Comparison of ENCODE assay signal across 11 mouse cellular contexts in genomic region chr17:43669145-43669695, GRCm38 (mm10). TPM values are rescaled to one million over a fixed set of nuclear protein-coding genes. Genes with fewer than 3 reads are reported as not detected.
A peak's percentile ranks its signal among the peaks of the same experiment; 100 is the strongest.
DNase-seq lines count a peak whose midpoint lies in the region; ATAC-seq and TF ChIP-seq lines count a peak whose summit lies in the region.
"Had no signal": no experiment of that assay in that cellular context is flagged by ENCODE, and none has a peak within 500 bp of the region (broad histone marks: within the 10 kb centered on the region; RNA-seq: fewer than 3 reads in every experiment).

No protein-coding gene starts in this region.

- WGBS in hindbrain, embryonic 10.5 days: 77% methylated on average over 6 of the region's 6 CpGs
- WGBS in hindbrain, embryonic 11.5 days: 78% methylated on average over 6 of the region's 6 CpGs
- WGBS in stomach, postnatal 0 days: 49% methylated on average over 6 of the region's 6 CpGs

- H3K4me2 ChIP-seq in hindbrain, embryonic 11.5 days (replicated peaks; ENCODE audit: low read depth, low read length): no peak overlapping the region
- H3K4me2 ChIP-seq in stomach, postnatal 0 days (replicated peaks; ENCODE audit: low read depth): peak overlapping the region; percentile 27

- H3K27me3 ChIP-seq in hindbrain, embryonic 10.5 days (ENCODE audit: insufficient read depth, poor library complexity, severe bottlenecking): no peaks in the 10 kb centered on the region
- H3K27me3 ChIP-seq in hindbrain, embryonic 11.5 days (ENCODE audit: control insufficient read depth, insufficient read depth, low read length): no peaks in the 10 kb centered on the region
- H3K27me3 ChIP-seq in stomach, postnatal 0 days (ENCODE audit: control insufficient read depth, insufficient read depth, low read length): no peaks in the 10 kb centered on the region

- peaks cover 38% of the 10 kb centered on the region for H3K4me1 ChIP-seq in hindbrain, embryonic 10.5 days (replicated peaks)
- H3K4me1 ChIP-seq in hindbrain, embryonic 11.5 days (replicated peaks; ENCODE audit: control insufficient read depth, insufficient read depth, low read length): 0 out of 2 replicates have a peak, but pooled peaks cover 2% of the 10 kb centered on the region
- H3K4me1 ChIP-seq in stomach, postnatal 0 days (replicated peaks; ENCODE audit: control insufficient read depth, insufficient read depth): peaks cover 2% of the 10 kb centered on the region; the same call in 1 of the 2 replicates

- ATAC-seq in hindbrain, embryonic 11.5 days (ENCODE audit: low FRiP score): no peak
- no peak for ATAC-seq in stomach, postnatal 0 days (ENCODE audit: low FRiP score, low TSS enrichment)
- ATAC-seq in erythroid progenitor cell, adult 5-6 weeks (replicated peaks; ENCODE audit: low FRiP score, poor library complexity, severe bottlenecking): no peak

- H3K36me3 ChIP-seq in hindbrain, embryonic 10.5 days: no peaks in the 10 kb centered on the region
- no peaks in the 10 kb centered on the region for H3K36me3 ChIP-seq in hindbrain, embryonic 11.5 days (ENCODE audit: control insufficient read depth, insufficient read depth, low read length)
- no peaks in the 10 kb centered on the region for H3K36me3 ChIP-seq in stomach, postnatal 0 days (ENCODE audit: control insufficient read depth, insufficient read depth, low read length)

- no peaks in the 10 kb centered on the region for H3K9me3 ChIP-seq in hindbrain, embryonic 10.5 days
- H3K9me3 ChIP-seq in hindbrain, embryonic 11.5 days (ENCODE audit: control insufficient read depth, low read length): no peaks in the 10 kb centered on the region
- no peaks in the 10 kb centered on the region for H3K9me3 ChIP-seq in stomach, postnatal 0 days (ENCODE audit: control insufficient read depth, low read length)

- H3K27ac ChIP-seq in hindbrain, embryonic 10.5 days: no peak overlapping the region
- H3K27ac ChIP-seq in hindbrain, embryonic 11.5 days (ENCODE audit: low read depth, low read length): no peak overlapping the region
- H3K27ac ChIP-seq in stomach, postnatal 0 days (replicated peaks): no peak overlapping the region

- no peak for DNase-seq in hindbrain, embryonic 10.5 days (ENCODE audit: low spot score)
- DNase-seq in hindbrain, embryonic 11.5 days (ENCODE audit: low spot score): no peak
- DNase-seq in retina, postnatal 1 day: peak; percentile 16
- no peak for DNase-seq in retina, embryonic 14.5 days (ENCODE audit: low spot score)
- peak; percentile 26 for DNase-seq in heart, postnatal 4 days
- no peak for DNase-seq in stomach, postnatal 0 days (ENCODE audit: low spot score)
- no peak for DNase-seq in urinary bladder, postnatal 10 days (ENCODE audit: low spot score)

- H3K4me3 ChIP-seq in hindbrain, embryonic 10.5 days: peak overlapping the region; percentile 89
- H3K4me3 ChIP-seq in hindbrain, embryonic 11.5 days (ENCODE audit: low read depth, low read length): no peak overlapping the region
- H3K4me3 ChIP-seq in stomach, postnatal 0 days (ENCODE audit: low read depth, low read length): no peak overlapping the region

- no peak for TF ChIP-seq EP300 in stomach, postnatal 0 days (optimal IDR thresholded peaks at IDR 0.05)

- TF ChIP-seq CTCF in stomach, postnatal 0 days (IDR thresholded peaks at IDR 0.05; ENCODE audit: low read depth): no peak

- no peak overlapping the region for H3K9ac ChIP-seq in hindbrain, embryonic 11.5 days (ENCODE audit: low read depth, low read length)
- 0 out of 2 replicates have a peak overlapping the region, but pooled peaks have one; percentile 8 for H3K9ac ChIP-seq in stomach, postnatal 0 days (ENCODE audit: low read length)

RNA-seq across cellular contexts. Expression of gene Cyp39a1, which starts 2.0 kb away (rescaled TPM):
- polyA plus RNA-seq in hindbrain, embryonic 10.5 days (2016; fragmentation: Nextera tagmentation; extraction: Ambion mirVana): 28.2 and 37.9 TPM in 2 replicates
- polyA plus RNA-seq in hindbrain, embryonic 11.5 days (2014; fragmentation: Nextera tagmentation; extraction: Ambion mirVana): 28.9 and 30.9 TPM in 2 replicates
- 10 to 100 TPM; 17.4 to 18.9 TPM for total RNA-seq in heart, postnatal 4 days (2021)
- polyA plus RNA-seq in stomach, postnatal 0 days (2015; fragmentation: Nextera tagmentation; extraction: Ambion mirVana): 14.0 and 14.4 TPM in 2 replicates
- total RNA-seq in erythroid progenitor cell, adult 5-6 weeks (2015; ENCODE audit: low replicate concordance): 1.4 and 3.4 TPM in 2 replicates
- 0.13 TPM in 1 of 2 replicates, not detected in the other for total RNA-seq in erythroid progenitor cell, adult 5-6 weeks (2017; ENCODE audit: low replicate concordance)

RNA-seq across cellular contexts. Expression of gene Slc25a27, which starts 2.2 kb away (rescaled TPM):
- 39.0 and 49.7 TPM in 2 replicates for polyA plus RNA-seq in hindbrain, embryonic 10.5 days (2016; fragmentation: Nextera tagmentation; extraction: Ambion mirVana)
- polyA plus RNA-seq in hindbrain, embryonic 11.5 days (2014; fragmentation: Nextera tagmentation; extraction: Ambion mirVana): 36.8 and 43.2 TPM in 2 replicates
- total RNA-seq in heart, postnatal 4 days (2021): 1 to 10 TPM; 2.5 to 3.2 TPM
- polyA plus RNA-seq in stomach, postnatal 0 days (2015; fragmentation: Nextera tagmentation; extraction: Ambion mirVana): 5.9 and 7.5 TPM in 2 replicates
- not detected in 2 replicates for total RNA-seq in erythroid progenitor cell, adult 5-6 weeks (2015; ENCODE audit: low replicate concordance)
- total RNA-seq in erythroid progenitor cell, adult 5-6 weeks (2017; ENCODE audit: low replicate concordance): 0.13 TPM in 1 of 2 replicates, not detected in the other

RNA-seq across cellular contexts. Expression of gene Tdrd6, which starts 39.1 kb away (rescaled TPM):
- polyA plus RNA-seq in hindbrain, embryonic 10.5 days (2016; fragmentation: Nextera tagmentation; extraction: Ambion mirVana): 0.03 and 0.17 TPM in 2 replicates
- polyA plus RNA-seq in hindbrain, embryonic 11.5 days (2014; fragmentation: Nextera tagmentation; extraction: Ambion mirVana): 0.03 and 0.07 TPM in 2 replicates
- total RNA-seq in heart, postnatal 4 days (2021): under 1 TPM; 0.05 to 0.29 TPM
- 0.08 TPM in 1 of 2 replicates, not detected in the other for polyA plus RNA-seq in stomach, postnatal 0 days (2015; fragmentation: Nextera tagmentation; extraction: Ambion mirVana)
- total RNA-seq in erythroid progenitor cell, adult 5-6 weeks (2015; ENCODE audit: low replicate concordance): not detected in 2 replicates
- 0.13 TPM in 1 of 2 replicates, not detected in the other for total RNA-seq in erythroid progenitor cell, adult 5-6 weeks (2017; ENCODE audit: low replicate concordance)
- total RNA-seq: hematopoietic stem cell, adult 5-6 weeks; monocyte, adult 5-6 weeks had no signal
- polyA plus RNA-seq: spleen, adult 2 months had no signal

Comparison
In these comparisons a context has a peak if more than half of its experiments do, and no peak if none do; other contexts are left out.
1. DNase-seq: peak in retina, postnatal 1 day (single experiment) and heart, postnatal 4 days (single experiment); none in hindbrain, embryonic 10.5 days (single experiment), hindbrain, embryonic 11.5 days (single experiment), retina, embryonic 14.5 days (single experiment), stomach, postnatal 0 days (single experiment) and urinary bladder, postnatal 10 days (single experiment).